Mouse (Mus musculus) kidney, adult 18-20 months (tissue): Measurements from ENCODE around the gene Depp1.

ENCODE experiments used
- DNase-seq: peaks from one replicate; pipeline ENCODE4 v3.0.0; 2021

Depp1 gene

GRCm38 (mm10) chr6:116694346-116694745 lies 43.9 kb downstream of the Depp1 start:
- DNase-seq: peak; percentile 1

DNA sequence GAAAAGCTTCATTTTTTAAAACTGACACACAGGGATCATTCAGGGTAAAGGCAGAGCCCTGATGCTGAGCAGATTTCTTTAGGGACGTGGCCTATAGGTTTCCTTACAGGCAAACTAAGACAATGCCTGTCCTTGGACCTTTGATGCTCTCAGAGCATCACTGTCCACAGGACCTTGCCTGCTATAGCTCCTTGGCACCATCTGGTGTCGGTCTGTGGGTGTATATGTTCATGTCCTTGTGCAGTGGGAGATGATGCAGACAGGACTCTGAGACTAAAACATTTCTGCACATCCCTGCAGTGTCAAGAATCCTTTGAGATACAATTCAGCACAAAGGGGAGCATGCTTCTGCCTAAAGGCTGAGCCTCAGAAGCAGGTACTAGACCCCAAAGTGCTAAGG lies 47.0 kb downstream of the Depp1 start:
- no peak for DNase-seq

DNA sequence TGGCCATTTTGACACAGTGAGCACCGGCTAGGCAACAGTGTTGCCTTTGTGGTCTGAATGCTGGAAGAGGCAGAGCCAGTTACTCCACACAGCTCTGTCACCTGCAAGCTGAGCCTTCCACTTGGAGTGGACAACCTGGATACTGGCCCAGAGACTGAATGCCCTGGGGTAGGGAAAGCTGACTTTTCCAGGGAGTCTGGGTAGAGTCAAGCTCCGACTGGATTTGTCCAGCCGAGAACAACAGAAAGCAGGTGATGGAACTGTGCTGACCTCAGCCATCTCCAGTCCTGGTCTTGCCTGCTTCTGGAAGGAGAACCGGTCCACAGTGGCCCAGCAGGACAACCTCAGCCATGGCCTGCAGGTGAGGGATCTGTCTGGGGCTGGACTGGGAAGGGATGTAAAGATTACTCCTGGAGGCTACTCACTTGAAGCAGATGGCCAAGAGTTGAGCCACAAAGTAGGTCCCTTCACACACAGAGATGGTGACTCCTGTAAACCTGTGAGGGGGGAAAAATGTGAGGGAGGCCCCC lies 47.6 kb downstream of the Depp1 start:
- DNase-seq: peak; percentile 69

DNA sequence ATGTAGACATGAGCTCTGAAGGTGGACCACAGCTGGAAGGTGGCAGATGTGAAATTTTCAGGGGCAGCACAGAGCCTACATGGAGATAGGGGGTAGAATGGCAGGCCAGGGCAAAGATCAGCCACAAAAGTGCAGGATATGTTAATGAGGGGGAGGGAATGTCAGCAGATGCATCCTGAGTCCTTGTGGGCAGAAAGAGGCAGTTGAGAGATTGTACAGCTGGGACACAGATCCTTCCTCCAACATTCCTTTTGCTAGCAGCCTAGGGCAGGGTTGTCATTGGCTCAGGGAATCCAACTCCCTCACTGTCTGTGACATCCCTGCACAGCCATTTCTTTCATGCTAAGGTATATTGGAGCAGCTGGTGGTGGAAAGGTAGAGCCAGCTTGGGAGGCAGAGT lies 50.4 kb downstream of the Depp1 start:
- DNase-seq: no peak
